Mouse (Mus musculus) brain, embryonic 14.5 days (tissue): ENCODE results near the gene Gk5.
"Not testable (repeated sequence)": the region's sequence is repeated elsewhere in the genome, so short reads cannot be mapped to it uniquely, and the experiment has no call there.

Experiments used
- CTCF ChIP-seq: fragments of 200-500 bp; IDR thresholded peaks from 2 replicates; pipeline ENCODE4 v1.5.1; 2012; ENCODE audit warnings: inconsistent platforms, mild to moderate bottlenecking, moderate library complexity, borderline replicate concordance; ENCODE audit not compliant: insufficient read depth, insufficient read length; ENCODE audit errors: extremely low read depth
- POLR2A ChIP-seq: fragments of 200-500 bp; IDR thresholded peaks from 2 replicates; pipeline ENCODE4 v1.6.1; 2012; ENCODE audit warnings: mild to moderate bottlenecking, inconsistent platforms, borderline replicate concordance; ENCODE audit not compliant: poor library complexity, insufficient read depth, insufficient read length, severe bottlenecking; ENCODE audit errors: extremely low read depth

DNA sequence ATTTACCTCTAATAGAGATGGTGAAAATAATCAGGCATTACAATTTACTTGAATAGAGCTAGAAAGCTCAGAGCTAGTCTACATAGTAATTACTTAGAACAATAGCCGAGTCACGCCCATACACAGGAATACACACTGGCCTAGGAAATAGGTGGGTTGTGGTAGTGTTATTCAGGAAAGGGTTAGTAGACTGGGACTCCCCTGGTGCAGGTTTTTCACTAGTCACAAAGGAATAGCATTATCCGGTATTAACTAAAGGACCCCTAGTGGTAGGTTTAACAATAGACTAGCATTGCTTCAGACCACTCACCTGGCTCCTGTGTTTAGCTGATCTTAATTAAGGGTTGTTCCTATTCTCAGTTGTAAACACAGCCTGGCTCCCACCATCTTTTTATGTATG, 30.7 kb upstream of the Gk5 start:
- not testable (repeated sequence) for TF ChIP-seq POLR2A, CTCF
